Mouse (Mus musculus) G1E (cell line): ENCODE measurements around the gene Polr3c. TPM values are rescaled to one million over a fixed set of nuclear protein-coding genes. Genes with fewer than 3 reads are reported as not detected.

Source experiments
- ATAC-seq: 2 replicates; pipeline ENCODE4 v1.8.0; 2016; ENCODE audit warnings: mild to moderate bottlenecking; ENCODE audit not compliant: insufficient number of reproducible peaks, poor library complexity, low FRiP score, severe bottlenecking; ENCODE audit errors: extremely low read depth
- DNase-seq: peaks from one replicate; pipeline ENCODE4 v3.0.0; 2012; ENCODE audit warnings: low spot score
- H3K27me3 ChIP-seq: 2 replicates; pipeline ENCODE4 v1.6.1; 2012; ENCODE audit warnings: mild to moderate bottlenecking, low read length, inconsistent platforms; ENCODE audit not compliant: insufficient read depth
- H3K36me3 ChIP-seq: replicated peaks from 2 replicates; pipeline ENCODE3; 2012; ENCODE audit warnings: mild to moderate bottlenecking, inconsistent platforms
- H3K4me1 ChIP-seq: 2 replicates; pipeline ENCODE4 v1.6.1; 2012; ENCODE audit warnings: low read depth, low read length, inconsistent platforms, mixed read lengths; ENCODE audit not compliant: insufficient read depth
- H3K4me3 ChIP-seq: 2 replicates; pipeline ENCODE4 v1.5.1; 2012; ENCODE audit warnings: low read depth, mild to moderate bottlenecking, inconsistent platforms, low read length, moderate library complexity, mixed read lengths
- H3K9me3 ChIP-seq: replicated peaks from 2 replicates; pipeline ENCODE4 v1.6.1; 2012; ENCODE audit warnings: inconsistent platforms
- CTCF ChIP-seq: IDR thresholded peaks from 2 replicates; pipeline ENCODE4 v1.5.1; 2012; ENCODE audit warnings: low read depth, low read length, inconsistent platforms, mixed read lengths
- GATA1 ChIP-seq: IDR thresholded peaks from 2 replicates; pipeline ENCODE4 v1.6.1; 2012; ENCODE audit warnings: borderline replicate concordance, low read length, inconsistent platforms, mixed read lengths
- GATA2 ChIP-seq: IDR thresholded peaks from 2 replicates; pipeline ENCODE4 v1.6.1; 2012; ENCODE audit warnings: low read depth, low read length, inconsistent platforms, borderline replicate concordance
- POLR2AphosphoS5 ChIP-seq: IDR thresholded peaks from 2 replicates; pipeline ENCODE4 v1.6.1; 2012; ENCODE audit warnings: low read depth, low read length, inconsistent platforms; ENCODE audit not compliant: insufficient replicate concordance
- TAL1 ChIP-seq: conservative IDR thresholded peaks from 2 replicates; pipeline ENCODE4 v1.6.1; 2012; ENCODE audit warnings: low read depth, low read length, inconsistent platforms, mixed read lengths
- polyA plus RNA-seq: library from polyadenylated mRNA; stranded (reverse); fragments of >175 nt; gene quantifications from 2 replicates; pipeline ENCODE4 v1.2.3, GENCODE M21; 2012
- total RNA-seq, 2 experiments: library from RNA; stranded (forward) in 1 of 2; stranded (reverse) in 1 of 2; fragments of 200-1000 nt in 1 of 2; fragments of >200 nt in 1 of 2; fragmentation: Nextera tagmentation in 1 of 2; gene quantifications; 2 replicates each; pipeline ENCODE4 v1.2.3; 2014 to 2017

Gene Polr3c
- 79.4 and 84.4 TPM in 2 replicates for total RNA-seq (2014; fragmentation: Nextera tagmentation)
- total RNA-seq (2017): 19.2 and 27.9 TPM in 2 replicates
- polyA plus RNA-seq: 7.7 and 8.9 TPM in 2 replicates

DNA sequence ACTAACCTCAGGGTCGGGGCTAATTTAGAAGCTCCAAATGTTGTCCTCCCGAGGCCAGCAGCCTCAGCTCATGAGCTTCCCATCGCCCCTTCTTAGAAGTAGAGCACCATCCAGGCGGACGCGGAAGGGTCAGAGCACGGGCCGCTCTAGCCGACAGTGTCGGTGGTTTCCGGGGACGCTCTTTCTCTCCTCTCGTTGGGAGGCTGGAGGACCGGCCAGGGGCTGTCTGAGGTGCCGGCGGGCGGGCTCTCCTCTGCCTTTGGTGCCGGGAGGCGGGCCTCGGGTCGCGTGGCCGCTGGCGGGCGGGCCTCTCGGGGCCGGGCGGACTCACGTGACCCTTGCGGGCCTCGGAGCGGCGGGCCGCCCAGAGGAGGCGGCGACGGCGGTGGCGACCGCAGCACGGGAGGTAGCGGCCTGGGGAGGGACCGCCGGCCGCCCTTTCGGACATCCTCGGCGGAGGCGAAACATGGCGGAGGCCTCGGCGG lies at the start of gene Polr3c, which contains the start of gene Rnf115:
Gene Polr3c, minus strand, starts transcription at position 286 of the 485 bp plus-strand sequence.
Gene Rnf115, plus strand, starts transcription at position 322 of the 485 bp plus-strand sequence.
- Histone ChIP-seq H3K4me1 (peaks cover 47% of the 10 kb centered on the region), H3K27me3 (no peaks in the 10 kb centered on the region), H3K4me3 (peak within 1 kb of the TSS; percentile 99), H3K36me3 (peaks cover 40% of the 10 kb centered on the region), H3K9me3 (no peaks in the 10 kb centered on the region)
- DNase-seq: peak; percentile 90
- ATAC-seq: peak; percentile 96
- TF ChIP-seq POLR2AphosphoS5 (no peak), TAL1 (no peak), CTCF (no peak), GATA2 (no peak), GATA1 (no peak)

DNA sequence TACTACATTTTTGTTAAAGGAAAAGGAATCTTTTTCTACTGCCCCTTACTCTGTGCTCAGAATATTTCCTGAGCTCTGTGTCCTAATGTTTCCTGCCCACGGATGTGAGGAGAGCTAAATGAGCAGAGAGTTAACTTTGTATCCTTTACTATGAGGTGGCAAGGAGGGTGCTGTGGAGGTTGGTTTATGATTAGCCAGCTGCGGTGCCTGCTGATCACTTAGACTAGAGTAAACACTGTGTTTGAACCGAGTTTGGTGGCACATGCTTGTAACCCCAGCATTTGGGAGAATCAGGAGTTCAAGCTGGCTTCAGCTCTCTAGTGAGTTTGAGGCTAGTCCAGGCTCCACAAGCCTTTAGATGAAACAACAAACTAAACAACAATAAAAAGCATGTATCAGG lies 49.7 kb upstream of the Polr3c start:
- peaks cover 42% of the 10 kb centered on the region for H3K36me3 ChIP-seq
- no peak overlapping the region for H3K4me3 ChIP-seq
- H3K27me3 ChIP-seq: no peaks in the 10 kb centered on the region
- peaks cover under 1% of the 10 kb centered on the region; the same call in 1 of the 2 replicates for H3K4me1 ChIP-seq
- no peaks in the 10 kb centered on the region for H3K9me3 ChIP-seq
- ATAC-seq: no peak
- DNase-seq: no peak
- no peak for TF ChIP-seq POLR2AphosphoS5
- no peak for TF ChIP-seq GATA2
- TF ChIP-seq GATA1: no peak
- TF ChIP-seq CTCF: no peak
- TF ChIP-seq TAL1: no peak

DNA sequence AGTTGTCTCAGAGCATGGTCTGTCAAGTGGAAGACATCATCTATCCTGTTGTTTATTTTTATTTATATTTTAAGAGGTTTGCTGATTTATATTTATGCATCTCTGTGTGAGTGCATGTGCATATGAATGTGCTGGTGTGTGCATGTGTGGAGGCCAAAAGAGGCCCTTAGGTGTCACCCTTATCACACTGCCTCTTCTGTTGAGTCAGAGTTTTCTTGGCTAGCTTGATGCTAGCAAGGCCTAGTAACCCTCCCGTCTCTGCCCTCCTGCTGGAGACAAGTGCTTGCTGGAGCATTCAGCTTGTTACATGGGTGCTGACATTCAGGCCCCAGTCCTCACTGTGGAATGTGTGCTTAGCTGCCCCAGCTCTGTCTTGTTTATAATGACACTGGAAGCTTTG lies 45.5 kb upstream of the Polr3c start:
- DNase-seq (no peak), ATAC-seq (no peak)
- H3K36me3 ChIP-seq: peaks cover 47% of the 10 kb centered on the region
- H3K9me3 ChIP-seq: no peaks in the 10 kb centered on the region
- no peaks in the 10 kb centered on the region for H3K27me3 ChIP-seq
- TF ChIP-seq GATA2: no peak
- TF ChIP-seq CTCF: no peak
- TF ChIP-seq POLR2AphosphoS5: no peak
- TF ChIP-seq TAL1: no peak
- TF ChIP-seq GATA1: no peak
- H3K4me1 ChIP-seq: peaks cover 5% of the 10 kb centered on the region
- H3K4me3 ChIP-seq: no peak overlapping the region

DNA sequence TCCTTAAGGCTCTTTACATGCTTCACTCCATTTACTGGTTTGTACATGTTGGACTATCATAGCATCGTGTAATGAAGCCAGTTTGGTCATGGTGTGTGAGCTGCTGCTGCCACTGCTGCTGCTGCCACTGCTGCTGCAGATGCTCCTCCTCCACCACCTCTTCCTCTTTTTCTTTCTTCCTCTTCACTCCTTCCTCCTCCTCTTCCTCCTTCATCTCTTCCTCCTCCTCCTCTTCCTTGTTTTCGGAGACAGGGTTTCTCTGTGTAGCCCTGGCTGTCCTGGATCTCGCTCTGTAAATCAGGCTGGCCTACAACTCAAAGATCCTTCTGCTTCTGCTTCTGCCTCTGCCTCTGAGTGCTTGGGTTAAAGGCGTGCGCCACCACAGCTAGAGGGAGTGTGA lies 42.5 kb upstream of the Polr3c start:
- ATAC-seq (no peak), DNase-seq (no peak)
- no peak overlapping the region for H3K4me3 ChIP-seq
- H3K36me3 ChIP-seq: peaks cover 44% of the 10 kb centered on the region
- TF ChIP-seq TAL1: no peak
- TF ChIP-seq GATA2: no peak
- TF ChIP-seq CTCF: no peak
- no peak for TF ChIP-seq POLR2AphosphoS5
- TF ChIP-seq GATA1: no peak
- no peaks in the 10 kb centered on the region for H3K9me3 ChIP-seq
- no peaks in the 10 kb centered on the region for H3K27me3 ChIP-seq
- H3K4me1 ChIP-seq: peaks cover 10% of the 10 kb centered on the region

DNA sequence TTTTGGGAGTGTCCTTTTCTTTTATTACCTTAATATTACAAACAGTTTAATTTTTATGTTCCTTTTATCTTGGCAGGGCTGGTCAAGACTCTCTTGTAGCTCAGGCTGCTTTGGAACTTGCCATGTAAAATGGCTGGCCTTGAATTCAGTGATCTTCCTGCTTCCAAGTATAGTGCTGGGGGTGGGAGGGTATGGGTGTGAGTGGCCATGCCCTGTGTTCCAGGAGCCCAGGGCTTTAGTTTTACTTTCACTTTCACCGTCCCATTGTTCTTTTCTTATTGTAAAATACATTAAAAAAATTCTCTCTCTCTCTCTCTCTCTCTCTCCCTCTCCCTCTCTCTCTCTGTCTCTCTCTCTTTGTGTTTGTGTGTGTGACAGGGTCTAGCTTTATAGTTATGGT lies 37.1 kb upstream of the Polr3c start:
- peaks cover 5% of the 10 kb centered on the region; the same call in 1 of the 2 replicates for H3K9me3 ChIP-seq
- ATAC-seq (no peak), DNase-seq (peak; percentile 40)
- TF ChIP-seq CTCF (no peak), TAL1 (no peak), POLR2AphosphoS5 (no peak), GATA1 (no peak), GATA2 (no peak)
- H3K4me1 ChIP-seq: peaks cover 15% of the 10 kb centered on the region
- peak overlapping the region; percentile 33; the same call in 1 of the 2 replicates for H3K4me3 ChIP-seq
- no peaks in the 10 kb centered on the region for H3K27me3 ChIP-seq
- peaks cover 46% of the 10 kb centered on the region for H3K36me3 ChIP-seq

DNA sequence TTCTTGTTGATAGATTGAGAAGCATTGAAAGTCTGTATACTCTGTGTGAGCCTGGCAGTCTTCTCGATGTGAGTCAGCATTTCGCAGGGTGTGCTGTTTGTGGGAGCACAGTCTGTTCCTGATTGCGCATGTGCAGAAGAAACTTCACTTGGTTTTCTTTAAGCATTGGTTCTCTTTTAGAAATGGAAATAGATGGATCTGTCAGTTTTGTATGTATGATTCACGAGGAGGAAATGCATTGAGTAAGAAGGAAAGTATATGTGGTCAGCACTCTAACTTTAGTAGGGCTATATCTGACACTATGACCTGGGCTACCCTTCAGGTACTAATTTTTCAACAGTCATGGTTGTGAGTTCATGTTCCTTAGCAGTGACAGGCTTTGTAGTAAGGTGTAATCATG lies 32.3 kb upstream of the Polr3c start:
- TF ChIP-seq GATA1 (no peak), TAL1 (no peak), GATA2 (no peak), POLR2AphosphoS5 (no peak), CTCF (no peak)
- Histone ChIP-seq H3K36me3 (peaks cover 44% of the 10 kb centered on the region), H3K4me3 (no peak overlapping the region), H3K4me1 (peaks cover 13% of the 10 kb centered on the region), H3K9me3 (peaks cover 5% of the 10 kb centered on the region; the same call in 1 of the 2 replicates), H3K27me3 (no peaks in the 10 kb centered on the region)
- DNase-seq (no peak), ATAC-seq (no peak)

DNA sequence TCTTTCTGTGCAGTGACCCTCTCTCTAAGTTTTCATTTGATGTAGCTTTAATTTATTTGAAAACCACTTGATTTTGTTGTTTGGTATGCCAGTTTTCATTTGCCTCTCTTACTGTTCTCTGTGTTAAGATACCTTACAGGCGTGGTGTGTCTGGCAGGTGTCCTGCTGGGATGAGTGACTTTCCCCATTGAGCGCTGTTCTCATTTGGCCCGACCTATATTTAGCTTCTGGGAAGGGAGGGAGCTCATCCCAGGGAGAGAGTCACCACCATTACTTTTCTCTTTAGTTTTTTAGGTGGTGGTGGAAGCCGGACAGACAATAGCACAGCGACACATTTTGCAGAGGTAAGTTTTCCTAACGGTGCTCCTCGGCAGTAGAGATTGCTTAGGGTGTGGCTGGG lies 30.3 kb upstream of the Polr3c start:
- peaks cover 5% of the 10 kb centered on the region; the same call in 1 of the 2 replicates for H3K9me3 ChIP-seq
- TF ChIP-seq GATA2: no peak
- no peak for TF ChIP-seq POLR2AphosphoS5
- no peak for TF ChIP-seq CTCF
- TF ChIP-seq TAL1: no peak
- TF ChIP-seq GATA1: no peak
- H3K4me3 ChIP-seq: no peak overlapping the region
- no peaks in the 10 kb centered on the region for H3K27me3 ChIP-seq
- DNase-seq: no peak
- no peak for ATAC-seq
- peaks cover 43% of the 10 kb centered on the region for H3K36me3 ChIP-seq
- H3K4me1 ChIP-seq: peaks cover 4% of the 10 kb centered on the region
